Mouse (Mus musculus): Measurements from ENCODE around the gene Gins3.
"Not testable (repeated sequence)": the region's sequence is repeated elsewhere in the genome, so short reads cannot be mapped to it uniquely, and the experiment has no call there.

The Gins3 gene

DNA sequence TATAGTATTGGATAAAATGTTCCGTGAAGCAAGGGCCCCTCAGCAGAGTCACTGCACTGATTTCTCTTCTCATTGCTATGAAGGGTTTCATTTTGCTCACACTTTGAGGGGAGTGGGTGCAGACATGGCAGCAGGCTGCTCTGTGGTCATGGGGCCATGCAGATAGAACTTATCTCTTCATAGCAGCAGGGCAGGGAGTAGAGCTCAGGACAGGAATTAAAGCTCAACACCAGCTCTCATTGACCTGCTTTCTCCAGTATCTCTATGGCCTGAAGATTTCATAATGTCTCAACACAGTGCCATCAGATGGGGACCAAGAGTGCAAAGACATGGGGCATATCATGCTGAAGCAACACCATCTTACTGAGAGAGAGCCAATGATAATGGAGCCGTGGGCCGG, 15.0 kb downstream of the Gins3 start:
- DNase-seq (ENCODE audit: low read depth, low spot score), result no peak

- DNase-seq (ENCODE audit: low read depth, low spot score), result no peak
These were observed 20.1 kb downstream of the Gins3 start for GRCm38 (mm10) chr8:95653351-95653750.

GRCm38 (mm10) chr8:95655831-95656230, 22.6 kb downstream of the Gins3 start:
- DNase-seq (ENCODE audit: low read depth, low spot score), result no peak

DNA sequence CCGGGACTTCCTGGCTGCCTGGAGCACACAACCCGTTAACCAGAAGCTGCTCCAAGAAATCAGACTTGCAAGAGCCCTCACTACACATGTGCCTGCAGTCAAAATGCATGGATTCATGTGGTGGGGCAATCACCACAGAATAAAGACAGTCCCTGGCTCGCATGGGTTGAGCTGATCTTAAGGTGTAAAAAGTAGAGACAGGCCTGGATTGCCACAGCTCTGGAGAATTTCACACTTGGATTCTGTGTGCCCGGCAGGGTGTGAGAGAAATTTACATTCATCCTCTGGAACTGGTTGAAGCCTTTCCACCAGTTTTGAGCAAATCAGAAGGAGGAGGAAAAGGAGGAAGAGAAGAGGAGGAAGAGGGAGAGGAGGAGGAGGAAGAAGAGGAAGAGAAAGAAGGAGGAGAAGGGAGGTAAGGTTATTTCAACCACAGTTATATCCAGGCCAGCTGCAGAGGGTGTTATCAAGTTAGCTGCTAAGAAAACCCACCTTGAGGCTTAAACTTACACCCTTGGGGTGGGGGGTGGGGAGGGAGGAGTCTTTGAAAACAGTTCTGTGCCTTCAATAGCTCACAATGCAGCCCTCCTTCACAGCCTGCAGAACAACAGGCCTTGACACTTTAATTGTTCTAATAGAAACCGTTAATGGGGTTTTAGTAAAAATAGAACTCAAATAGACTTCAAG, 23.2 kb downstream of the Gins3 start:
- no peak for DNase-seq (ENCODE audit: low read depth, low spot score)

GRCm38 (mm10) chr8:95657523-95657922, 24.3 kb downstream of the Gins3 start:
- no peak for DNase-seq (ENCODE audit: low read depth, low spot score)

- DNase-seq (ENCODE audit: low read depth, low spot score), result no peak
These were observed 27.2 kb downstream of the Gins3 start for GRCm38 (mm10) chr8:95660334-95660882.

DNA sequence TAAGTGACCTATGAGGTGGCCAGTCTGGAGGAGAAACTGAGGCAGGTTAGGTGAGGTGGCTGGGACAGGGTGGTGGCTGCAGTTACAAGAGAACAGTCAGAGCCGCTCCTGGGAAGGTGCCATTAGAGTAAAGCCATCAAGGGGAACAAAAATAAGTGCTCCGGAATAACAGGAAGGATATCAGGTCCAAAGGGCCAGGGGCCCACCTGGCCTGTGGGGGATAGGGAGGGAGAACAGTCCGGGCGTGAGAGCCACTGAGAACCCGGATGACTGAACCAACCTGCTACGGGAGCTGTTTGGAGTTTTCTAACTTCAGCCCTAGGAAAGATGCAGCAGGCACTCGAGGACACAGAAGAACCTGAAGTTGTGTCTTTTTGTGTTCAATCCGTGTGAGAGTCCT, 27.8 kb downstream of the Gins3 start:
- no peak for DNase-seq (ENCODE audit: low read depth, low spot score)

- no peak for DNase-seq (ENCODE audit: low read depth, low spot score)
These were observed 28.3 kb downstream of the Gins3 start for GRCm38 (mm10) chr8:95661575-95661974.

DNA sequence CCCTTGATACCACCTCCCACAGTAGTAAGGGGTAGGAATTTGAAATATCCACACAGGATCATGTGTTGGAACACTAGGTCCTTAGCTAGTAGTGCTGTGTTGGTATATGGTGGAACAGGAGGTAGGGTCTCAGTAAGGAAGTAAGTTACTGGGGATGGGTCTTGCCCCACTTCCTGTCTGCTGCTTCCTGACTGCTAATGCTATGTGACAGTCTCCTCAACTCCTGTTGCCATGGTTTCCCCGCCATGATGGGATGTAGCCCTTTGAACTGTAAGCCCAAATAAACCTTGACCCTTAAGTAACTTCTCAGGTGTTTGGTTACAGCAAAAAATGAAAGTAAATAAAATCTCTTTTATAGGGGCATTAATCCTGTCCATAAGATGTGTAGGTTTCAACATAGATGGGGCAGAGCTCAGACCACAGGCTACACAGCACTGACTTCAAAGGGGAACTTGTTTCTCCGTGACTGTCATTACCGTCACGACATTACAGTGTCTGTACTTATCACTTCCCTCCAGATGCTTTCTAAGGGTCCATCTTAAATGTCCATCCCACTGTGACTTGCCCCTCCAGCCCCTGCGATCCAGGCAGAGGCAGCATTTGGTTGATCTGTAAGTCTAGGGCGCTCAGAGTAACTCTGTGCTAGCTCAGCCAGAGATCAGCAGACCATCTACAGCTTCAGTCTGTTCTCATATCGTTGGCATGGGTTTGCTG, 29.8 kb downstream of the Gins3 start:
- no peak for DNase-seq (ENCODE audit: low read depth, low spot score)

GRCm38 (mm10) chr8:95663599-95663949, 30.3 kb downstream of the Gins3 start:
- DNase-seq (ENCODE audit: low read depth, low spot score), result no peak

DNA sequence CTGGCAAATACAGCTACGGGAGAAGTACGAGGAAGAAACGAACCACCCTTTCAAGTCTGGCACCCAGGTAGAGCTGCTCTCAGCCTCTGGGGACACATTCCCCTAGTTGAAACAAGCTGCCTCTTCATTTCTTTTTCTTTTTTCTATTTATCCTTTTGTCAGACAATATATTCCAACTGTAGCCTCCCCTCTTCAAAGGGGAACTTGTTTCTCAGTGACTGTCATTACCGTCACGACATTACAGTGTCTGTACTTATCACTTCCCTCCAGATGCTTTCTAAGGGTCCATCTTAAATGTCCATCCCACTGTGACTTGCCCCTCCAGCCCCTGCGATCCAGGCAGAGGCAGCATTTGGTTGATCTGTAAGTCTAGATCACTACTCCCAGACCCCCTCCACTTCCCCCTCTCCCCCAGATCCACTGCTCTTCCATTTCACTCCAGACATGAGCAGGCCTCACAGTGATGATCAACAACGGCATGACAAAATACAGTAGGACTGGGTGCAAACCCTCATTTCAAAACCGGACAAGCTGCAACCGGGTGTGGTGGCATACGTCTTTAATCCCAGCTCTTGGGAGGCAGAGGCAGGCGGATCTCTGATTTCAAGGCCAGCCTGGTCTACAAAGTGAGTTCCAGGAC, 32.7 kb downstream of the Gins3 start:
- DNase-seq (ENCODE audit: low read depth, low spot score), result not testable (repeated sequence)

GRCm38 (mm10) chr8:95668163-95668958, 35.1 kb downstream of the Gins3 start:
- no peak for DNase-seq (ENCODE audit: low read depth, low spot score)

DNA sequence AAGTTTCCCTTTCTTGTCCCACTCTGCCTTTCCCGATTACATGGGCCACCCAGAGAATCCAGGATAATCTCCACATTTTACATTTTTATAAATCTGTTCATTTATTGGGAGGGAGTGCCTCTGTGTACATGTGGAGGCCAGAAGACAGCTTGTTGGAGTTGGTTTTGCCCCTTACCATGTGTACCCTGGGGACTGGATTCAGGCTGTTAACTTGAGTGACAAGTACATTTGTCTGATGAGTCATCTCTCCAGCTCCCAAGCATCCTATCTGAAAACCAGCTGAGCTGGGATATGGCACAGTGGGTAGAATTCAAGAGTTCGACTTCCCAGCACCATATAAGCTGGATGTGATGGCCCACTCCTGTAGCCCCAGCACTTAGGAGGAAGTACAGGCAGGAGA, 36.7 kb downstream of the Gins3 start:
- no peak for DNase-seq (ENCODE audit: low read depth, low spot score)

DNA sequence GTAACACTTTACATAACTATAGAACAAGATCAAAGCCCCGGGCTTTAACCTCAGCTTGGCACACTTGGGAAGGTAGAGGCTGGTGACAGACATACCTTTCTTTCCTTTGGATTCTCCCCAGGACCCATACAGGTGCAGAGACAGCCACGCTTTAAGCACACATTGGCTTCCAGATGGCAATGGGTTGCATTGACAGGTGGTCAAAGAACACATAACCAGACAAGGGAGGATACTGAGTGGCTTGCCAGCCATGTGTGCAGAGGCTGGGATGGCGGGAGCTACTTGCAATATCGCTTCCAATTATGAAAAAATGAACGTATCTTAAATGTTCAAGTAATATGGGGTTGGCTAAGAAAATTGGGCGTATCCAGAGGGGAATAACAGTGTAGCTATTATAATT, 38.6 kb downstream of the Gins3 start:
- no peak for DNase-seq (ENCODE audit: low read depth, low spot score)

DNA sequence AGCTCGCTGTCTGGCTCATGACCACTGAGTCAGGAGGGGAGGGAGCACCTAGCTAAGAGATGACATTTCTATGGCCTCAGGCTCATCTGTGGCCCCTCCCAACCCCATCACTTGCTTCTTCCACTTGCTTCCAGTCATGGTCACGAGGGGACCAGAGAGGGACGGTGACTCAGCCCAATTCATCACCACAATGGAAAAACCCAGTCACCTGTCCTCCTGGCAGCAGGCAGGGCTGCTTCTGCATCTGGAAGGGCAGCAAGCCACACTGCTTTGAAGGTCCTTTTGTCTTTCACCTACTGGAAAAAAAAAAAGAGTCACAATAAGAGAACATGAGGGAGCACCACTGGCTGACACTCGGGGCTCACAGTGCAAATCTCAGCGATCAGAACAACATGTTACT, 39.6 kb downstream of the Gins3 start:
- no peak for DNase-seq (ENCODE audit: low read depth, low spot score)

DNA sequence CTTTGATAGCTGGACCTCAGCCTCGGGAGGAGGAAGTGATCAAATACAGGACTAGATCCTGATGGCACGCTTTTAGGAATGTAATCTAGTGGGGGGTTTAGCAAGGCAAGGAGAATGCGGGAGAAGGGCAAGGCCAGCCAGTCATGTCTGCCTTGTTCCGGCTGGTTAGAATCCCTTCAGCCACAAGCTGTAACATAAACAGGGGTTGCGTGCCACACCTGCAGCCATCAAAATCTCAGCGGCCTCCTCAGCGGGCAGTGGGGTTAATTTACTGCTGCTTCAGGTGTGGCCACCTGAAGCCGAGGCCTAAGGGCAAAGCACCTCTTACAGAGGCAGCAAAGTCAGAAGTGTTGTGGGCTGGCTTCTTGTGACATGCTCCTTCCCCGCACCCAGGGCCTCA, 43.4 kb downstream of the Gins3 start, which contains the start of gene Ndrg4:
TSS of gene Ndrg4 (plus strand) at position 350 of the 400 bp plus-strand sequence.
- DNase-seq (ENCODE audit: low read depth, low spot score), result peak; percentile 69

GRCm38 (mm10) chr8:95677591-95678023, 44.4 kb downstream of the Gins3 start:
- DNase-seq (ENCODE audit: low read depth, low spot score), result no peak

GRCm38 (mm10) chr8:95678024-95678611, 44.9 kb downstream of the Gins3 start:
- DNase-seq (ENCODE audit: low read depth, low spot score), result peak; percentile 79

DNA sequence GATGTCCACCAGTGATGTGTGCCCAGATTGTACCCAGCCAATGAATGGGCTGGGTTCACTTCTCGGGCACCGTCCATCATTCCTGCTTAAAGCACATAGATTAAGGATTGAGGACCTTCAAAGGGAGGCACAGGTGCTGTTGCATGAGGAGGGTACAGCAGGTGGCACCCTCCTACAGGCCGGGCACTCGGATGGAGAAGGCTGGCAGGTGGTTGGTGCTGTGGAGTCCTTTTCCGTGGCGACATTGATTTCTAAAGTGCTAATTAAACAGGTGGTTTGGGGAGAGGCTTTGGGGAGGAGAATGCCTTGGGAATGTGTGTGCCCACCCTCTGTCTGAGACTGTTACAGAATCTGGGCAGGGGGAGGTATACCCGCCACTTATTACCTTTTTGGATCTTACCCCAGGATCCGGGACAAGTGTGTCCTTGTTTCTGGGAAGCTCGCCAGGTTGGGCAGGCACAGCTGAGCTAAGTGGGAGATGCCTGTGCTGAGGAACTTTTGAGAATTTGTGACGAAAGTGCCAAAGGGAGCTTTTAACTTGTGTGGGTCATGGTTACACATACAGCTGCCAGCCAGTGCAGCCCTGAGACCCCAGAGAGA, 54.9 kb downstream of the Gins3 start:
- no peak for DNase-seq (ENCODE audit: low read depth, low spot score)

DNA sequence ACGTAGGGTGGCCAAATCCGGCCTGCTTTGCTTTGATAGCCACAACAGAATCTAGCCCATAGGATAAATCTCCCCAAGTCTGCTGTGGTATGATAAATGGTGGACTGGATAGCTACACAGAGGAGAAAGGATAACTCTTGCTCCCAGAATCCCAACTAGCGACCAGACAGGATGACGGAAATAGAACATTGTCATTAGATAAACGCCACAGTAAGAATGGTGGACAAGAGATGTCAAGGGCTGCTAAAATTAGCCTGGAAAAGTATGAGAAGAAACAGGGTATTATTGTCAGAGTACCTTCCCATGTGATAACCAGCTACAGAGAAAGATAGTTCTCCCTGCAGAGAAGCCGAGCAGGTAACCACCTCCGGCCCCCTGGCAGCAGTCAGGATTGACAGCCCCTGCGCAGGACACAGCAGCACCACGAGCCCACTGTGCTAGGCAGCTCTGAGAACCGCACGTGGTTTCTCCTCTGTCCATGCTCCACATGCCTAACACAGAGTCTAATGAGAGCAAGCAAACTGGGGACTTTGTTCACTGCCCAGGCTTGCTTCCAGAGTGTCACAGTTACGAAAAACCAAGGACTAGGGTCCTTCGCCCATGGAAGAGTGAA, 57.8 kb downstream of the Gins3 start:
- DNase-seq (ENCODE audit: low read depth, low spot score), result peak; percentile 66

Measured in ES-CJ7 (cell line).